Mouse (Mus musculus) megakaryocyte, embryonic 14.5 days (primary cell): ENCODE results near the gene Ptprh. TPM values are rescaled to one million over a fixed set of nuclear protein-coding genes. Genes with fewer than 3 reads are reported as not detected.
"Not testable (repeated sequence)": the region's sequence is repeated elsewhere in the genome, so short reads cannot be mapped to it uniquely, and the experiment has no call there.

ENCODE experiments used
- H3K27me3 ChIP-seq: replicated peaks from 2 replicates; pipeline ENCODE3; 2012; ENCODE audit warnings: inconsistent platforms
- H3K36me3 ChIP-seq: replicated peaks from 2 replicates; pipeline ENCODE3; 2012; ENCODE audit warnings: low read length, inconsistent platforms, mixed read lengths
- H3K4me1 ChIP-seq: 2 replicates; pipeline ENCODE4 v1.6.1; 2012; ENCODE audit warnings: inconsistent platforms
- H3K4me3 ChIP-seq: replicated peaks from 2 replicates; pipeline ENCODE3; 2012; ENCODE audit warnings: moderate library complexity, mild to moderate bottlenecking, inconsistent platforms
- H3K9me3 ChIP-seq: 2 replicates; pipeline ENCODE4 v1.6.1; 2012; ENCODE audit warnings: inconsistent platforms
- FLI1 ChIP-seq: IDR thresholded peaks from 2 replicates; pipeline ENCODE4 v1.6.1; 2012; ENCODE audit warnings: low read length, inconsistent platforms, mixed read lengths
- GATA1 ChIP-seq: IDR thresholded peaks from 3 replicates; pipeline ENCODE4 v1.6.1; 2012; ENCODE audit warnings: mixed read lengths, low read length, inconsistent platforms, borderline replicate concordance
- polyA plus RNA-seq: library from polyadenylated mRNA; stranded (reverse); fragments of >175 nt; gene quantifications from 2 replicates; pipeline ENCODE4 v1.2.3, GENCODE M21; 2012; ENCODE audit warnings: low replicate concordance; ENCODE audit not compliant: insufficient read depth

The Ptprh gene
- polyA plus RNA-seq, 1 experiment, result 0.16 TPM

DNA sequence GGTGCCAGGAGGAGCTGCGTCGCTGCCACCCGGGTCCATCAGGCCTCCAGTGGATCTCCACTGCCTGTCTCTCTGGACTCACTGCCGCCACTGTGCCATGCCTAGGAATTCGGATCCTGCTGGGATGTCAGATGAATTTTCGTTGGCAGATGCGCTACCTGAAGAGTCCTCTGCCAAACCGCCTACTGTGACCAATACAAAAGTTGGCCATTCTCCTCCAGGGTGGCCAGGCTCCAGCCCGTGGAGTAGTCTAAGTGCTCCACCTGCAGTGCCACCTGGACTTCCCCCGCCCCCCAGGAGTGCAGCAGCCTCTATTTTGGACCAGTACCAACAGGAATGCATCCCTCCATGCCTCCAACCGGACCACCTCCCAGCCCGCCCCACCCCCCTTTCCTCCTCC, 7.7 kb upstream of the Ptprh start:
- Histone ChIP-seq H3K36me3 (no peaks in the 10 kb centered on the region), H3K9me3 (peaks cover 3% of the 10 kb centered on the region; the same call in 1 of the 2 replicates), H3K27me3 (peaks cover 32% of the 10 kb centered on the region), H3K4me3 (no peak overlapping the region), H3K4me1 (peaks cover 4% of the 10 kb centered on the region)
- TF ChIP-seq FLI1 (no peak), GATA1 (no peak)

DNA sequence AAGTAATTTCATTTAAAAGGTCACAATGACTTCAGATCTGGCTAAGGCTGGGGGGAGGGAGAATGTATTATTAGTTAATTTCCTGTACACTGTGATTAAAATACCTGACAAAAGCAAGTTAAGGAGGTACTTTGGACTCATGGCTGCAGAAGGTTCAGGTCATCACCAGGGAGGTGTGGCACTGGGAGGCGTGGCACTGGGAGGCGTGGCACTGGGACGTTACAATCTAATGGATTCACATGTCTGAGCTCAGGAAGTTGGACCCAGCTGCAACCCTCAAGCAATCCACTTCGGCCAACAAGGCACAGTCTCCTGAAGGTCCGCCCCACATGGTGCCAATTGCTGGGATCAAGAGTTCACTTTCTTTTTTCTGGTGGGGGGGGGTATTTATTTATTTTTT, 4.2 kb upstream of the Ptprh start:
- no peaks in the 10 kb centered on the region for H3K36me3 ChIP-seq
- peaks cover 3% of the 10 kb centered on the region; the same call in 1 of the 2 replicates for H3K9me3 ChIP-seq
- H3K27me3 ChIP-seq, result peaks cover 22% of the 10 kb centered on the region
- no peaks in the 10 kb centered on the region for H3K4me1 ChIP-seq
- no peak overlapping the region for H3K4me3 ChIP-seq
- no peak for TF ChIP-seq GATA1
- TF ChIP-seq FLI1, result no peak

DNA sequence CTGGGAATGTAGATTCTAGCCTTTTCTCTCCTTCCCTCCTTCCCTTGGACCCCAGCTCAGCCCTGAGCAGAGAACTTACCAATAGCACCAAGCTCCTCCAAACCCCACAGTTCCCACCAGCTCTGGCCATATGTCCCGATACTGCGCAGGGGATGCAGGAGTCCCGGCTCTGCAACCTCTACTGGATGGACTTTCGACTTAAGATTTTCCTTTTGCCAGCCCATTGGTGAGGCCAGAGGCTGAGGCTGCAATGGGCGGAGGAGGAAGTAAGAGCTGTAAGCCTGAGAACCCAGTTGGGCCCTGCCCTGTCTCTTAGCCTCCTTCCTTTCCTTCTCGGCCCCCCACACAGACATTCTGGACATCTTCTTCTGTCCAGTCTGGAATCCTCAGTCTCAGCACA, 872 bp downstream of the Ptprh start:
- Histone ChIP-seq H3K9me3 (peaks cover 13% of the 10 kb centered on the region), H3K4me3 (no peak overlapping the region), H3K4me1 (no peaks in the 10 kb centered on the region), H3K27me3 (peaks cover 10% of the 10 kb centered on the region), H3K36me3 (no peaks in the 10 kb centered on the region)
- TF ChIP-seq GATA1 (no peak), FLI1 (no peak)

DNA sequence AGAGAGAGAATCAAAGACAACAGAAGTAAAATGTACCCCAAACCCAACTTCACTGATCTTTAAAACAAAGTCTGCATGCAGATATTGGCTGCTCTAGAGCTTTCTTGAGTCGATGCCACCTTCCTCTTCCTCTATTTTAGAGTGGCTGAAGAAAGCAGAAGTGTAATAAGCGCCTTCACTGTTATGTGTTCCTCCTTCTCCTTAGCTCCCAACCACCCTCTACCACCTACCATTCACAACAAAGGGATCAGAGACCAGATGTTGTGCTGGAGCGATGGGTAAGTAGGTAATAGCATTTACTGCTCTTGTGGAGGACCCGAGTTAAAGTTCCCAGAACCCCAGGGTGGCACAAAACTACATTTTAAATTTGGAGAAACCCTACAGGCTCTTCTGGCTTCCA, 6.8 kb downstream of the Ptprh start:
- peaks cover 13% of the 10 kb centered on the region for H3K9me3 ChIP-seq
- not testable (repeated sequence) for H3K27me3 ChIP-seq, H3K4me1 ChIP-seq, H3K4me3 ChIP-seq, H3K36me3 ChIP-seq

DNA sequence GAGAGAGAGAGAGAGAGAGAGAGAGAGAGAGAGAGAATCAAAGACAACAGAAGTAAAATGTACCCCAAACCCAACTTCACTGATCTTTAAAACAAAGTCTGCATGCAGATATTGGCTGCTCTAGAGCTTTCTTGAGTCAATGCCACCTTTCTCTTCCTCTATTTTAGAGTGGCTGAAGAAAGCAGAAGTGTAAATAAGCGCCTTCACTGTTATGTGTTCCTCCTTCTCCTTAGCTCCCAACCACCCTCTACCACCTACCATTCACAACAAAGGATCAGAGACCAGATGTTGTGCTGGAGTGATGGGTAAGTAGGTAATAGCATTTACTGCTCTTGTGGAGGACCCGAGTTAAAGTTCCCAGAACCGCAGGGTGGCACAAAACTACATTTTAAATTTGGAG, 22.4 kb downstream of the Ptprh start:
- not testable (repeated sequence) for H3K4me1 ChIP-seq, H3K9me3 ChIP-seq, H3K4me3 ChIP-seq, H3K27me3 ChIP-seq, H3K36me3 ChIP-seq

DNA sequence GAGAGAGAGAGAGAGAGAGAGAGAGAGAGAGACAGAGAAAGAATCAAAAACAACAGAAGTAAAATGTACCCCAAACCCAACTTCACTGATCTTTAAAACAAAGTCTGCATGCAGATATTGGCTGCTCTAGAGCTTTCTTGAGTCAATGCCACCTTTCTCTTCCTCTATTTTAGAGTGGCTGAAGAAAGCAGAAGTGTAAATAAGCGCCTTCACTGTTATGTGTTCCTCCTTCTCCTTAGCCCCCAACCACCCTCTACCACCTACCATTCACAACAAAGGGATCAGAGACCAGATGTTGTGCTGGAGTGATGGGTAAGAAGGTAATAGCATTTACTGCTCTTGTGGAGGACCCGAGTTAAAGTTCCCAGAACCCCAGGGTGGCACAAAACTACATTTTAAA, 31.5 kb downstream of the Ptprh start:
- H3K27me3 ChIP-seq, H3K9me3 ChIP-seq, H3K4me1 ChIP-seq, H3K4me3 ChIP-seq, H3K36me3 ChIP-seq: not testable (repeated sequence)

DNA sequence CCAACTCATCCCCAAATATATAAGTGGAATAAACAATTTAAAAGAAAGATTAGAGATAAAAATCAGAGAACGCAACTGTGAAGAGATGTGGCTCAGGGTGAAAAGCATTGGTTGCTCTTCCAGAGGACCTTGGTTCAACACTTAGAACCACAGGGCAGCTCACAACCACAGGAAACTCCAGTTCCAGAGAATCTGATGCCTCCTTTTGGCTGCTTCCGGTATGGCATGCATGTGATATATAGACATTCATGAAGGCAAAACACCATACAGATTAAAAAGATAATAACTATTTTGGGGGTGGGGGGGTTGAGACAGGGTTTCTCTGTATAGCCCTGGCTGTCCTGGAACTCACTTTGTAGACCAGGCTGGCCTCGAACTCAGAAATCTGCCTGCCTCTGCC, 41.2 kb downstream of the Ptprh start:
- H3K27me3 ChIP-seq, result peaks cover 10% of the 10 kb centered on the region
- no peaks in the 10 kb centered on the region for H3K9me3 ChIP-seq
- TF ChIP-seq GATA1 (no peak), FLI1 (no peak)
- H3K4me3 ChIP-seq, result no peak overlapping the region
- no peaks in the 10 kb centered on the region for H3K4me1 ChIP-seq
- H3K36me3 ChIP-seq, result no peaks in the 10 kb centered on the region

DNA sequence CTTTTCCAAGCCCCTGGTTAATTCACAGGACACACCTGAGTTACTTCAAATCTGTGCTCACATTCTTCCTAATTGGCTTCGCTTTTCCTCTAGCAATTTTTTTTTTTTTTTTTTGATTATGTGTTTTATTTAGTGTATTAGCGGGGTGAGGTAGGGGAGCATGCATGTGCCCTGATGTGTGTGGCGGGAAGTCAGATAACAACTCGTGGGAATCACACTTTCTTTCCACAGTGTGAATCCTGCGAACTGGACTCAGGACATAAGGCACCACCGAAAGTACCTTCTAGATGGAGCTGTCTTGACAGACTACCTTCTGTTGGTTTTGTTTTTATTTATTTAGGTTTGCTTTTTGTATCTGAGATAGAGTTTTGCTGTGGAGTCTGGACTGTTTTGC, 46.7 kb downstream of the Ptprh start:
- H3K9me3 ChIP-seq, result no peaks in the 10 kb centered on the region
- no peaks in the 10 kb centered on the region for H3K36me3 ChIP-seq
- TF ChIP-seq FLI1 (no peak), GATA1 (no peak)
- peaks cover 36% of the 10 kb centered on the region for H3K27me3 ChIP-seq
- peaks cover 6% of the 10 kb centered on the region; the same call in 1 of the 2 replicates for H3K4me1 ChIP-seq
- H3K4me3 ChIP-seq, result no peak overlapping the region

DNA sequence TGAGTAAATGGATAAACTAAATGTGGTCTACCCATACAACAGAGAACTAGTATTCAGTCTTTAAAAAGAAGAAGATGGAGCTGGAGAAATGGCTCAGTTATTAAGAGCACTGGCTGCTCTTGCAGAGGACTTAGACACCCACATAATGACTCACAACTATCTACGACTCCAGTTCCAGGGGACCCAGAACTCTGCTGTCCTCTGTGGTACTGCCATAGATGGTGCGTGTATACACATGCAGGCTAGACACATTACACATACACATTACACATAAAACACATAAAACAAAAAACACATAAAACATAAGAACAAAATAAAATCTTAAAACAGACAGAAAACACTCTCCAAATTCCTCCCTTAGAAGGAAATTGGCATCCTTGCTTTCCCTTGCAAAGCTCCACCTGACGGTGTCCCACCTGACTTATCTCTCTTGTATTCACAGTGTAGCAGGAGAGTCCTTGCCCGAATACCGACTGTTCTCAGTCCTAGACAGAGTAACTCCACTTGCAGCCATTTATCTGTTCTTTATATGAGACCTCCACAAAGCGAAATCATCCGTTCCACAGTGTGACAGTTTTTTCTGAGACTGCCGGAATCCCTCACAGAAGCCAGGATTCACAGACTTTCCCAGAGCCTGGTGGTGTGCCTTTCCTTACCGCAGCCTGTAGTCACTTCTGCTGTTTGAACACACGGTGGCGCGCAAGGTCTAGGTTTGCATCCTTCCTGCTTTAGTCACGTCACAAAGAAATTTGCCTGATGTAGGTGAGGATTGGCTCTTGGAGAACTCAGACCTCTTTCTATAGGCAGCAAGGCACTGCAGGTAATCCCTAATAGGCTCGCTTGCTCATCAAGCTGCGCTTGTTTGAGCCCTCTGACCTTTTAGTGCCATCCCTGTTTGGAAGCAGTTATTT, 47.3 kb downstream of the Ptprh start:
- TF ChIP-seq FLI1, result no peak
- TF ChIP-seq GATA1, result no peak
- Histone ChIP-seq H3K27me3 (peaks cover 38% of the 10 kb centered on the region), H3K4me1 (peaks cover 6% of the 10 kb centered on the region; the same call in 1 of the 2 replicates), H3K36me3 (no peaks in the 10 kb centered on the region), H3K4me3 (no peak overlapping the region), H3K9me3 (no peaks in the 10 kb centered on the region)

DNA sequence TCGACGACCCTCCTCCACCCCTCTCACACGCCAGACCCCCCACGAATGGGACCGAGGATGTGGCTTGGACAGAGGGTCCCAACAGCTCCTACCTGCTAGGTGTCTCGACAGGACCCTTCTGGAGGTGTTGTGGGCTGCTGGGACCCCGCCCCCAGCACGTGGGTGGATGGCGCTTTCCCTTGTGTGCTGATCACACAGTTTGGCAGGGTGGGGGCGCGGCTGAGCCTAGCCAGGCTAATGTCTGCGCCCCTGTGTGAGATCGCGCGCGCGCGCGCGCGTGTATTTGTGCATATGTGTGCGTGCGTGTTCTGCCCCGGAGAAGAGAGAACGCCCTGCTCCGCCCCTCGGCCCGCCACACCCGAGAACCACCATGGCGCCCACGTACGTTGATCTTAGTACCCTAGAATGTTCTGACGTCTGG, 56.6 kb downstream of the Ptprh start, which contains the start of gene Syt5:
Syt5 (minus strand) TSS at position 321 of the 421 bp plus-strand sequence.
- H3K4me3 ChIP-seq, result peak within 1 kb of the TSS; percentile 50
- H3K4me1 ChIP-seq, result peaks cover 12% of the 10 kb centered on the region
- no peaks in the 10 kb centered on the region for H3K36me3 ChIP-seq
- TF ChIP-seq GATA1 (no peak), FLI1 (no peak)
- H3K9me3 ChIP-seq, result no peaks in the 10 kb centered on the region
- H3K27me3 ChIP-seq, result peaks cover 68% of the 10 kb centered on the region
